Mouse (Mus musculus) splenic B cell, adult 2 months (primary cell): ENCODE results near the gene Lmf1.
A peak's percentile ranks its signal among the peaks of the same experiment; 100 is the strongest.

Experiments
- DNase-seq: peaks from one replicate; pipeline ENCODE4 v3.0.0-alpha.2; 2011; ENCODE audit warnings: low read depth, low spot score
- H3K27me3 ChIP-seq: 2 replicates; pipeline ENCODE4 v1.6.1; 2012; ENCODE audit warnings: mild to moderate bottlenecking, low read length, moderate library complexity, mixed read lengths; ENCODE audit not compliant: control insufficient read depth, poor library complexity, insufficient read depth, severe bottlenecking
- H3K36me3 ChIP-seq: 2 replicates; pipeline ENCODE4 v1.6.1; 2012; ENCODE audit warnings: mild to moderate bottlenecking, low read length, moderate library complexity, mixed read lengths; ENCODE audit not compliant: control insufficient read depth, poor library complexity, insufficient read depth, severe bottlenecking

Gene Lmf1

DNA sequence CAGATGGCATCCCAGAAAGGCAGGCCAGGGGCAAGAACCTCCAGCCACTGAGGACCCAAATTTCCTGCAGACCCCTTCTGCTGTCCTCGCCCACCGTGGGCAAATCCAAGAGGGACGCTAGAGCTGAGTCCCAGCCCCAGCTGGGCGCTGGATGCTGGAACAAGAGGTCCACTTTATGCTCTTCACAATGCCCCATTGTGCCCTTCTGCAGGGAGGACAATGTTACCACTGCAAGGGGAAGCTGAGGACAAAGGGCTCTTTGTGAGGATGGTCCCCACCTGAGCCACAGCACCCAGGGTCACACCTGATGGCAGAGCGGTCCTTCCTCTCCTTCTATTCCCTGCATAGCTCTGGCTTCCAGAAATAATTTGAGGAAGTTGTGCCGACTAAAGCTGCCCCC is 1.6 kb upstream of the Lmf1 start:
- no peaks in the 10 kb centered on the region for H3K27me3 ChIP-seq
- H3K36me3 ChIP-seq, result no peaks in the 10 kb centered on the region
- DNase-seq, result no peak

DNA sequence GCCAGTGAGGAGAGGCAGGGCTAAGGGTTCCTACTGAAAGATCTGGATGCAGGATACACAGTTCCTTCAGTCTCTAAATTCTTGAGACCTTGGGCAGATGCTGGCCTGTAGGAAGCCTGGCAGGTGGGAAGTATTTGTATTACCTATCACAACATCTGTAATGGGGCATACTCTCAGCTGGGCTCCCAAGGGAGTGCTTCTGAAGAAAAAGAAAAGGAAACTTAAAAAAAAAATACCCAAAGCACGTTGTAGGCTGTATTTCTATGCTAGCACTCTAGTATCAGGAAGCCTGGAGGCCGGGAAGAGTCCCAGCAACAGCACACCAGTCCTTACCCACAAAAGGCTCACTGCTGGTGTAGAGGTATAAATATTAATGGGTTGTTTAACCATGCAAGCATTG is 1.2 kb upstream of the Lmf1 start:
- H3K36me3 ChIP-seq, result no peaks in the 10 kb centered on the region
- H3K27me3 ChIP-seq, result no peaks in the 10 kb centered on the region
- no peak for DNase-seq

DNA sequence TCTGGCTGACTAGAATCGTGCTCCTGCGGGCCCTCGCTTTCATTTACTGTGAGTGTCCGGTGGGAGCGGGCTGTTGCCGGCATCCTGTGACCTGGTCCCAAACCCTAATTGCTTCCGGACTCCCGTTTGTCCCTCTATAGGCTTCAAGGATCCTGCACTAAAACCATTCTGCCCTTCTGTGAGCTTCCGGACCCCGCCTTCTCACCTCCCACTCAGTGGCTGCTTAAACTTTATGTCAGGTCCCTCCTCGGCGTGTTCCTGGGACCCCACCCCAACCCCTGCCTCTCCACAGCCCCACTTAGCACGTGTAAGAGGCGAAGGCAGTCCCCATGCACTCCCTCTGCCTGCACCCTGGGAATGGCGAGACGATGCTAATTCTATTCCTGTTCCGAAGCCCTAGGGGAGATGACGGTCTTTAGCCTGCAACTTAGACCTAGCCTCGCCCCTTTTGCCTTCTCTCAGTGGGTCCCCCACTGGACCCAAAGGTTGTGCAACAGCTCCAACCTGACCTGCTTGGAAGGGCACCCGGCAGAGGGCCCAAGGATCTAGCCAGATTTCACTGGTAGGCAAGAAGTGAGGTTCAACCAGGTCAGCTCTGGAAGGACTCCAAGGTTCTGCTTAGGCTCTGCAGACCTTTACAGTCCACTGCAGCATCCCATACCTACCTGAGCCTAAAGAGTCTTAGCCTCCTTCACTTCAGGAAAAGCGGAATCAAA is 605 bp downstream of the Lmf1 start:
- no peaks in the 10 kb centered on the region for H3K27me3 ChIP-seq
- DNase-seq, result no peak
- H3K36me3 ChIP-seq, result no peaks in the 10 kb centered on the region

DNA sequence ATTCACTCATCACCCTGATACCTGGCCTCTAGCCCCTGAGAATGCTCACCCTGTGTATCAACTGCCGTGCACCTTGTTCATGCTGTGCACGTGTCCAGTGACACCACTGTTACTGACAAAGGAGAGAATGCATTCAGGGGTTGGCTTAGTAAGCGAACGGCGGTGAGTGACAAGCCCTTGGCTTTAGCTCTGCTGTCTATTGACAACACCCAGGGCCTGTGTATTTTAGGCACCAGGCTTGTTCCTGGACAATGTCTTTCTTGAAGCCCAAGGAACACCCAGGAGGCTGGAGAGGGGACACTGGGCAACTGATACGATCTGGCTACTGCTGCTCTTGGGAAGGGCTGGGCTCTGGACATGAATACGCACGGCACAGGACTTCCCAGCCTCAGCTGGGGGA is 3.2 kb downstream of the Lmf1 start:
- H3K27me3 ChIP-seq, result no peaks in the 10 kb centered on the region
- peaks cover 3% of the 10 kb centered on the region; the same call in 1 of the 2 replicates for H3K36me3 ChIP-seq
- DNase-seq, result no peak

DNA sequence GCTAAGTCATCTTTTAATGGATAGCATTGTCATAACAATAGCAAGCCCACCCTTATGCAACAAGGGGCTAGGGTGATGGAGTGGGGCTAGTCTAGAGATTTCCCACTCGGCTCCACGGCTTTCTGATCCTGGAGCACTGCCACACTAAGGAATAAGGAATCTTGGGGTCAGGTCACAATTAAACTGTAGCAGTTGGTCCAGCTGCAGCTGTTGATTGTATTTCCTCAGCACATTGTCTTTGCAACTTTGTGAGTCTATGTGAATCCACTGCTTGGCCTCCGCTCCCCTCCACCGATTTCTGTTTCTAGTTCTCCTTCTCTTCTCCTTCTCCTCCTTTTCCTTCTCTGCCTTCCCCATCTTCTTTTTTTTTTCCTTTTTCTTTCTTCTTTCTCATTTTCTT is 4.2 kb downstream of the Lmf1 start:
- DNase-seq, result no peak
- H3K27me3 ChIP-seq, result no peaks in the 10 kb centered on the region
- H3K36me3 ChIP-seq, result peaks cover 3% of the 10 kb centered on the region

DNA sequence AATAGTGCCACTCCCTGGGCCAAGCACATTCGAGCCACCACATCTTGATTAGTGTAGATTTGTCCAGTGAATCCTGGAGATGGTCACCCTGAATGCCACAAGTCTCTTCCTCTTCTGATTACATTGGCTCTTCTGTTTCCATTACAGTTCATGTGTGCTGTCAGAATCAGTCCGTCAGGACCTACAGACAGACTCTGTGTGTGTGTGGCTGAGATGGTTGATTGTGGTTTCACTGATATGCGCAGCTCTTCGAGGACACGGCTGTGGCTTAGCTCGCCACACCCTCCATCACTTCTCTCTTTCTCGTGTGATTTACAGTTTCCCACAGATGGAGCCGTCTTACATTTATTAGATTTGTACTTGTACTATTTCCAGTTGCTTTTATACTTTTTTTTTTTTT is 5.0 kb downstream of the Lmf1 start:
- DNase-seq, result peak; percentile 28
- H3K36me3 ChIP-seq, result peaks cover 5% of the 10 kb centered on the region
- no peaks in the 10 kb centered on the region for H3K27me3 ChIP-seq

DNA sequence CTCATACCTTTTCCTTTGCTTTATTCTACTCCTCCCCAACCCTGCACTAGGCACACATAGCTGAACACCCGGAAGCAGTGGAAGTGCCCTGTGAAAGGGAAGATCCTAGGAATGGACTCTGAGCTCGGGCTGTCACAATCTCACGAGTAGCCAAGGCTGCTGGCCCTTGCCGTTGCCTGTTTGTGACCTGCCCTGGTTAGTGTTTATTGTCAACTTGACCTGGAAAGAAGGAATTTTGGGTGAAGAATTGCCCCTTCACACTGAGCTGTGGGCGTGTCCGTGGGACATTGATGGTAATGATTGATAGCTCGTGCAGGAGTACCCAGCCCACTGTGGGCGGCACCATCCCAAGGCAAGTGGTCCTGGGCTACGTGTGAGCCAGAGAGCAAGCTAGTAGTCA is 5.8 kb downstream of the Lmf1 start:
- DNase-seq, result no peak
- Histone ChIP-seq H3K27me3 (no peaks in the 10 kb centered on the region), H3K36me3 (peaks cover 5% of the 10 kb centered on the region)

DNA sequence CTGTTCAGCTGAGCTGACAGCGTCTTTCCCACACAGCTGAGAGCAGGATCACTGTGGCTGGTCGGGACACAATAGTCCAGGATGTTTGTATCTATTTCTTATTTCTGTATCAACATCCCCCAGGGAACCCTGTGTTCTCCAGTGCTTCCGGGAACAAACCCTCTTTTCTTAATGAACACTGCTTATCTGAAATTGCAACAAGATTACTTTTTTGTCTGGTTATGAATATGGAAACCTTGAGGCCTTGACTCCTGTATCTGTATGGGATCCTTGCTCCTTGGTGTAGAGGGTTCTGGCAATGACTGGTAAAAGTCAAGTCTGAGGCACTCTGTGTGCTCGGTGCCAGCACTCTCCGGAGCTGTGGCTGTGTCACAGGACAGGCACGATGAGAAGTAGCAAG is 11.2 kb downstream of the Lmf1 start:
- DNase-seq, result no peak
- no peaks in the 10 kb centered on the region for H3K27me3 ChIP-seq

DNA sequence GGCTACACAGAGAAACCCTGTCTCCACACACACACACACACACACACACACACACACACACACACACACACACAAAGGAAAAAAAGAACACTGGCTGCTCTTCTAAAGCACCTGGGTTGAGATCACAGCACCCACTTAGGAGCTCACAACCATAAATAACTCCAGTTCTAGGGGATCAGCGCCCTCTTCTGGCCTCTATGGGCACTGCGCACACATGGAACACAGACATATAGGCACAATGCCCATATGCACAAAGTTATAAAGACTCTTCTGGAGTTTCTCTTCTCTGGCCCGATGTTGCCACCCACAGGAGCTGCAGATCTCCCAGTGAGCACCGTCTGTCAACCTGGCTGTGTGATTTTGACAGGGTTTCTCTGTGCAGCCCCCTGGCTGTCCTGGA is 12.1 kb downstream of the Lmf1 start:
- DNase-seq, result no peak
- Histone ChIP-seq H3K27me3 (no peaks in the 10 kb centered on the region), H3K36me3 (peaks cover 4% of the 10 kb centered on the region)

More for the DNA sequence above, 11.2 kb downstream of the Lmf1 start:
- H3K36me3 ChIP-seq, result peaks cover 7% of the 10 kb centered on the region

DNA sequence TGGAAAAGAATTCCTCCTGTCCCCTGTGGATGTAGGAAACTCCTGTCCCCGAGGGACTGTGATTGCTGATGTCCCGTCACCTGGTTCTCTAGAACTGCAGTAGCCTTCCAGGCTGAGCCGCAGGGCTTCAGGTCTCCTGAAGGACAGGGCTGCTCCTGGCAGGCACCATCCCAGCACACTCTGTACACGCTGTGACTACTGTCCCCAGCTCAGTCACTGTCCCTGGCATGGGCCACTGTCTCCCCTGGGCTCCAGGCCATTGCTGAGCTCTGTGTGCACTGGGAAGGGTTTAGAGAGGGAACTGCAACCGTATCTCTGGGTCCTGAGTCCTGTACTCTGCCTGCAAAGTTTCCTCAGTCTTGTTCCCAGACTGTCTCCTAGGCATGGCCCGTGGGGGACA is 13.5 kb downstream of the Lmf1 start:
- no peaks in the 10 kb centered on the region for H3K27me3 ChIP-seq
- H3K36me3 ChIP-seq, result peaks cover 4% of the 10 kb centered on the region
- DNase-seq, result no peak

DNA sequence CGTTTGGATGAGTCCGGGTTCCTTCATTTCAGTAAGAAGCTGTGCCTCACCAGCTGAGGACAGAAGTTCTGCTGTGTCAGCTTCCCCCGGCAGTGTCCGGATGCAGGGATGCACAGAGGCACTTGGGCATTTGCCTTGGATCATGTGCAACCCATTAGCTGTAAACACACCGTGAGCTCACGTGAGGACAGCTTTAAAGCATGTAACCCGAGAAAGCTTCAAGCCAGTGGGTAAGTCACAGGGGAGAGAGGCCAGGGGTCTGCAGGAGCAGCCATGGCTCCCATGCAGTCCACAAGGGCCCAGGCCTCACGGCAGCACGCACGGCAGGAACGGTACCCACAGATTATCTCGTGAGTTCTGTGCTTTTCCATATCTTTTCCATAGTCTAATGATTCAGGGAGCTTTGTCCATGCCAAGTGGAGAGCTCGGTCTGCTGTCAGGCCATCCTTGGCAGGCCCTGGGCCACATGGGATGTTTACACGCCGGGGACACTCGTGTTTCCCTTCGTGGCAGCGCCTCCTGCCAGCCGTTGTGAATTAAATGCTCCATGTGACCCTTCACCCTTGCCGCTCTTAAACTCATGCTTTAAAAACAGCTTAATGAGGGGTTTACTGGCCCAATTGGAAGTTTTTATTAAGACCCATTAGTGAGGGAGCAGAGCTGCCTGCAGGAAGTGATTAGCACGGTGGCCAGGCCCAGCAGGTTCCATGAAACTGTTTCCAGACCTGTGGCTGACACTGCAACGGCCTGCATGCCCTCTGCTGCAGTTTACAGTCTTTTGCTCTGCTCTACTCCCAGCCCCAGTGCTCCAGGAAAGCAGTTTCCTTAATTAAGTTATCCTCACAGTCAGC is 14.8 kb downstream of the Lmf1 start:
- peaks cover 2% of the 10 kb centered on the region; the same call in 1 of the 2 replicates for H3K36me3 ChIP-seq
- no peak for DNase-seq
- no peaks in the 10 kb centered on the region for H3K27me3 ChIP-seq

DNA sequence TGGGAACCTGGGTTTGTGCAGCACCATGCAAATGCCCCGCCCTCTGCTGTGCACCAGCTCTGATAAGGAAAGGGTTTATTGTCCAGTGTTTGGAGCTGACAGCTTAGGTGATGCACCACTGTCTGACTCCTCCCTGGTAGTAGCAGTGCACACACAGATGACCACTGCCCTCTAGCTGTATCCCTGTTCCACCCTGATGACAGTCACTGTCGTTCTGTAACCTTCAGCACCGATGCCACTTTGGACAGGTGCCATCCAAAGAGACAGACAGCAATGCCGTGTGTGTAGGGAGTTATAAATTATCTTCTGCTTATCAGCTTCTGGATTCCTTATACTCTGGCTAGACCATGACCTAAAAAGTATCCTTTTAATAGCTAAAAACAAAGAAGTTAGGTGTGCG is 16.6 kb downstream of the Lmf1 start:
- peak; percentile 19 for DNase-seq
- H3K27me3 ChIP-seq, result no peaks in the 10 kb centered on the region
- peaks cover 2% of the 10 kb centered on the region; the same call in 1 of the 2 replicates for H3K36me3 ChIP-seq

DNA sequence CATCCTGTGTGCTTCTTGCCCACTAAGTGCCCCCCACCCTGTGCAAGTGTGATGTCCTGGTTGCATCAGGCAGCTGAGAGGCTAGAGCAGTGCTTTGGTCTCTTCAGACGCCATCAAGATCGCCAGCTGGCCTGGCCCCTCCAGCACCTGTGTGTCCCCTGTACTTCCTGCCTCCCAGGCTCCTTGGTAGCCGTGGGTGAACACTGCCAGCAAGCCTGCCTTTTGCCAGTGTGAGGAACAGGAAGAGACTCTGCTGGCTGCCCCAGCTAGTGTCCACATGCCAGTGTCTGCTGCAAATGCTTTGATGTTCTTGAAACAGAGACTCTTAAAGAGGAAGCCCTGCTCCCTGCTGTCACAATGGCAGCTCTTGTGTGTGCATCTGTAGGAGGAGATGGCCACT is 18.7 kb downstream of the Lmf1 start:
- no peak for DNase-seq
- Histone ChIP-seq H3K36me3 (no peaks in the 10 kb centered on the region), H3K27me3 (no peaks in the 10 kb centered on the region)

DNA sequence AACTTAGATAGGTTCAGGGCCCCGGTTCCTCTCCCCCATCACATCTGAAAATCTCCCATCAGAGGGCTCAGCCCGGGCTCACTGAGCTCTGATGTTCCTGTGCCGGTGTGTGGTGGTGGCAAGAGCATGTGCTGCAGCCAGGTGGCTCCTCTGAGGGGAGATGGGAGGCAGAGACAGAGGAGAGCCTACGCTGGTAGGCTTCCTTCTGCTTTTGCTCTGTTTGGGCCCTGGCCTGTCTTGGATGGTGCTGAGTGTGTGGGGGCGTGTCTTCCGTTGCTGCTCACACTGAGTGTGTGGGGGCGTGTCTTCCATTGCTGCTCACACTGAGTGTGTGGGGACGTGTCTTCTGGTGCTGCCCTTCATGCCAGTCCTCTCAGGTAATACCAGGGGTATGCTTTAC is 23.5 kb downstream of the Lmf1 start:
- peak; percentile 19 for DNase-seq

DNA sequence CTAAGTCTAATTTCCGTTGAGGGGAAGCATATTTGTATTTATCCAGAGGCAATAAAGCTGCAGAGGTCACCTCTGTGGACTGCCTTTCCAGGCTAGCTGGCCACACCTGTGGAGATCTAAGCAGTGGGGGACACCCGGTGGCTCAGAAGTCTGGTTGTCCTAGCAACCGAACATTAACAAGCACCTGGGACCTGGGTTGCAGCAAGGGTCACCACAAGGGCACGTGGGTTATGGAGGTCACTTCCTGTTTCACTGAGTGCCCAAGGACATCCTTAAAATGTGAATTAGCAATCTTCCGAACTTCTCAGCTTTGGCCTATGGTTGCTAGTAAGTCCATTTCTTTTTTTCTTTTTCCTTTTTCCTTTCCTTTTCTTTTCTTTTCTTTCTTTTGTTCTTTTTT is 25.3 kb downstream of the Lmf1 start:
- H3K27me3 ChIP-seq, result no peaks in the 10 kb centered on the region

More for the DNA sequence above, 23.5 kb downstream of the Lmf1 start:
- no peaks in the 10 kb centered on the region for H3K27me3 ChIP-seq
- H3K36me3 ChIP-seq, result no peaks in the 10 kb centered on the region

More for the DNA sequence above, 25.3 kb downstream of the Lmf1 start:
- DNase-seq, result no peak
- no peaks in the 10 kb centered on the region for H3K36me3 ChIP-seq
